Mouse (Mus musculus) bone marrow, adult 2 months (tissue): Measurements from ENCODE around the gene Hnrnpab. TPM values are rescaled to one million over a fixed set of nuclear protein-coding genes. Genes with fewer than 3 reads are reported as not detected.

ENCODE experiments used
- H3K27ac ChIP-seq: fragments of 200-500 bp; 2 replicates; pipeline ENCODE4 v1.5.1; 2012; ENCODE audit warnings: low read depth, mild to moderate bottlenecking, control low read depth, inconsistent platforms, low read length; ENCODE audit not compliant: control insufficient read depth, poor library complexity, insufficient read depth
- H3K4me1 ChIP-seq: fragments of 200-500 bp; 2 replicates; pipeline ENCODE4 v1.6.1; 2011; ENCODE audit warnings: low read length; ENCODE audit not compliant: control insufficient read depth, insufficient read depth
- H3K4me3 ChIP-seq: fragments of 200-500 bp; replicated peaks from 2 replicates; pipeline ENCODE3; 2011; ENCODE audit warnings: mild to moderate bottlenecking, low read depth, low read length, control low read depth; ENCODE audit not compliant: control insufficient read depth
- CTCF ChIP-seq: fragments of 200-500 bp; IDR thresholded peaks from 2 replicates; pipeline ENCODE4 v1.5.1; 2011; ENCODE audit warnings: low read length, control low read depth; ENCODE audit not compliant: control insufficient read depth, insufficient read depth
- POLR2A ChIP-seq: fragments of 200-500 bp; IDR thresholded peaks from 2 replicates; pipeline ENCODE4 v1.6.1; 2011; ENCODE audit warnings: low read depth, mild to moderate bottlenecking, control low read depth, low read length, borderline replicate concordance; ENCODE audit not compliant: control insufficient read depth
- WGBS: fragments of 180-500 bp; shearing (Covaris S2); methylation state at CpG from one replicate; pipeline ENCODE4 v1.1.7; 2018; 5-methylcytosine and 5-hydroxymethylcytosine counted together
- polyA plus RNA-seq: library from polyadenylated mRNA; stranded (reverse); fragments of >200 nt; gene quantifications from 2 replicates; pipeline ENCODE4 v1.2.4, GENCODE M21; 2011; ENCODE audit warnings: low replicate concordance; ENCODE audit not compliant: missing spikeins, insufficient read depth, insufficient read length

Hnrnpab gene
- polyA plus RNA-seq, 1 experiment = 188 TPM

DNA sequence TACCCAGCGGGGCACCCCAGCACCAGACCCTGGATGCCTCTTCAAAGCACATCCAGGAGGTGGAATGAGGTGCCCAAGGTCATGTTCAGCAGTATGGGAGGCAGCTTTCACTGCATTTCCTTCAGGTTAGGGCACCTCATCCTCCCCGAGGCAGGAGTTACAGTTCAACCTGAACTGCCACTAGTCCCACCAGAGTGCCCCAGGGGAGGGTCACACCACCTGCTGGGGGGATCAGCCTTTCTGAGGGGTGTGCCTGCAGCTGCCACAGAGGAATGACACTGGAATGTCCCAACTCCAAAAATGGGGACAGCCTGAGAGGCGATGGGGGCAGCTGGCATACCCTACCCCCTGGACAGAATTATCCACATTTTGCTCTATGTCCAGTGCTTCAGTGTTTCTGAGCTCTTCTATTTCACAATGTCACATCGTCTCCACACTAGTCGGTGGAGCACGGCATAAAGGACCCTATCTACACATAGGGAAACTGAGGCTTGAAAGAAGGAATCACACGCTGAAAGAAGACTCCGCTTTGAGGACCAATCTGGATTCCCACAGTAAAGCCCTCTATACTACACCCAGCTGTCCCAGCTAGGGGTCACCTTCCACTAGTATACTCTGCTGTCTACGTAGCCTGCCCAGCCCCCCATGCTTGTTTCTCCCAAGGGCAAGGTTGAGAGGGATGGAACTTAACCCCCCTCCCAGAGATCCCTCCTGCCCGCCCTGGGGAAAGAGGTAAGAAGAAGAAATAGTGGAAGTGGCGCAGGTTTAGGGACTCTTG lies 42.7 kb upstream of the Hnrnpab start:
- peaks cover 6% of the 10 kb centered on the region for H3K4me1 ChIP-seq
- H3K27ac ChIP-seq = no peak overlapping the region
- no peak overlapping the region for H3K4me3 ChIP-seq
- TF ChIP-seq POLR2A (no peak), CTCF (no peak)
- 46% methylated on average over 11 of the region's 11 CpGs for WGBS

DNA sequence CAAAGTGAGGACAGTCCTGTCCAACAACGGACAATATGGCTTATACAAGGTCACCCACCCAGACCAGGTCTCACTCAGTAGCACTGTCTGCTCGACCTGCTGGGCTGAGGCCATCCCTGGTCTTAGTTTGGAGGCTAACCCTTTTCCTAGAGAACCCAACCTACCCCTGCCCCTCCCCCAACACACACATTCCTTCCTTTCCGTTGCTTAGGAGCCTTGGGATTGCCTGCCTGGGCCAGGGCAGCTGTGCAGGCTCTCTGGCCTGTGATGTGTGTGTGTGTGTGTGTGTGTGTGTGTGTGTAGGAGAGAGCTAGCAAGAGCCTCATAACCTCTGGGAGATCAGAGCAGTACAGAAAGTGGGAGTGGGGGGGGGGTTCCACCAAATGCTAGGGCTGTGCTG lies 41.9 kb upstream of the Hnrnpab start:
- TF ChIP-seq CTCF = no peak
- TF ChIP-seq POLR2A = no peak
- Histone ChIP-seq H3K4me1 (peaks cover 7% of the 10 kb centered on the region), H3K27ac (no peak overlapping the region), H3K4me3 (no peak overlapping the region)
- WGBS = 71% methylated on average over 3 of the region's 3 CpGs

DNA sequence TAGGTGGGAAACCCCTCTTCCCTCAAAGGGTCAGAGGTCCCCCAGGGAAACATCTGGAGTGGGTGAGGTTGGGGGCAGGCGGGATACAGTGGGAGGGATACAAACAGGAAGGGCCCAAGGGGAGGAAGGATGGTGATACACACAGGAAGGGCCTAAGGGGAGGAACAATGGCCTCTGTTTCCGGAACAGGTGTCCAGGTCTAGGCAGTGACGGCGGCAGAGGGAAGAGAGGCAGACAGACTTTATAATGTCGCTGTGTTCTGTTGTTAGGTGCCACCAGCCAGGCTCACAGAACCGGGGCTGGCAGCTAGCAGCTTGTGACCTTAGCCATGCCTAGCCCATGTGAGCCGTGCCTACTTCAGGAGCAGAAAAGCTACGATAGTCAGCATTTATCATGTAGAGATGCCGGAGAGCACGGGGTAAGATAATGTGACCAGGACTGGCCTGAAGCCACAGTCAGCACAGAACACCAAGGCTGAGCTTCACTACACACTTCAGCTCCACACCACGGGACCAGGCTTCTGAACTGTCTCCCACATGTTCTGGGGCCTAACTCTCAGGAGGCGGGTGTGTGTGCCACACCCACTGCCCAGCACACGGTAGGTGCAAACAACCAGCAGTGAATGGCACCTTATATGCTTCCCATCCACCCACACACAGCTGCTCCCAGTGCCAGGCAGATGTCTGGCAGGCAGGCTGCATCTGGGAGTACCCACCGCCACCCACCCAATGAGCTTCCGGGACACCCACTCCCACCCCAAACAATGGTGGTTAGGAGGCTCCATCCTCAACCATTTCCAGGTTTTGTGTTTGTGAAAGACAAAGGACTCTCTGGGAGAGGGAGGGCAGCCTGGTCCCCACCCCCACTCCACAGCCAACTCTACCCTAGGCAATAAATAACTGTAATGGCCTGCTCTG lies 40.4 kb upstream of the Hnrnpab start:
- TF ChIP-seq CTCF = no peak
- no peak for TF ChIP-seq POLR2A
- Histone ChIP-seq H3K27ac (peak overlapping the region; percentile 57), H3K4me1 (peaks cover 7% of the 10 kb centered on the region), H3K4me3 (no peak overlapping the region)
- WGBS = 42% methylated on average over 15 of the region's 15 CpGs

DNA sequence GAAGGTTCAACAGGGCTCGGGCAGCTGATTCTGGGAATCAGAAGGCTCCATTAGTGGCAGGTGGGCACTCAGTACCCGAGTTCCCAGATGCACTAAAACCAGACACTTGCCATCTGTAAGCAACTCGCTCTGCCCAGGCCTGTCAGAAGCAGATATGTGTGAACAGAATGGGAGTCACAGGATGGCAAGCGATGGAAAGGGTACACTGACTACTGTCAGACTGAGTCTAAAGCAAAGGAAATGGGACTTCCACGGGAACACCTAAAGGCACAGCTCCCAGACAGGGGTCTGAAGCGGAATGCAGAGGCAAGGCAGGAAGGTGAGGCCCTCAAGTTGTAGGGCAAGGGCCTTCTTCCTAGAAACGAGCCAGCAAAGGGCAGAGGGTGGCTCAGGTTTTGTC lies 39.6 kb upstream of the Hnrnpab start:
- 71% methylated on average over 7 of the region's 7 CpGs for WGBS
- H3K4me3 ChIP-seq = no peak overlapping the region
- H3K4me1 ChIP-seq = peaks cover 7% of the 10 kb centered on the region
- H3K27ac ChIP-seq = peak overlapping the region; percentile 57
- no peak for TF ChIP-seq POLR2A
- TF ChIP-seq CTCF = no peak

DNA sequence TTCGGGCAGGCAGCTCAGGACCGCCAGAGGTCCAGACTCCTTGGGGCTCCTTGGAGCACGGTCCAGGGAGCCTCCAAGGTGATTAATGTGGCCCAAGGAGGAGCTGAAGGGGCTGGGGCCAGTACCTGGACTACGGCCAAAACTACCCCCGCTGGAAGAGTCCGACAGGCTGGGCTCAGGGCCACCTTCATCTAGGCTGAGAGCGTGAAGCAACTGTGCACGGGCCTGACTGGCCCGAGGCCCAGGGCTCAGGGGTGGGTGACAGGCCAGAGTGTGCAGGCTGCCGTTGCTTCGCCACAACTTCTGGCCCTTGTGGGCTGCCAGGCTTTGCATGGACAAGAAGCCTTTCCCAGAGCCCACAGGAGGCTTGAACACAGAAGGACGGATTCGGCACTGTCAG lies 38.6 kb upstream of the Hnrnpab start:
- WGBS = 78% methylated on average over 13 of the region's 13 CpGs
- H3K4me3 ChIP-seq = no peak overlapping the region
- H3K4me1 ChIP-seq = peaks cover 7% of the 10 kb centered on the region
- TF ChIP-seq CTCF (no peak), POLR2A (peak; percentile 5; the same call in 1 of the 2 replicates)
- no peak overlapping the region; the same call in 1 of the 2 replicates for H3K27ac ChIP-seq

DNA sequence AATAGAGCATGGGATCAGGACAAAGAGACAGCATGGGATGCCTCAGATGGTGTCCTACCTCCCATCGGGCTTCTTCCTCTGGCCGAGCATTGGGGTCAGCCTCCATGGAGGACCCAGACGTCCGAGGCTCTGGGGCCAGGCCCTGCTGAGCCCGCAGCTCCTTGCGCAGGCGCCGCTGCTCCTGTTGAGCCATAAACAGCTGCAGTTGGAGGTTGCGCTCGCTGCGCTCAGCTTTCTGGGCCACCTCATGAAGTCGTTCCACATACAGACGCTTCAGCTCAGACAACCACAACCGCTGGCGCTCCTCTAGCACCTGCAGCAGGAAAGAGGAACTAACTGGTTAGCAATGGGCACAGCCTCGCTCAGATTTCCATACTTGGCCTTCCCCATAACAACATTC lies 37.6 kb upstream of the Hnrnpab start:
- H3K4me1 ChIP-seq = peaks cover 7% of the 10 kb centered on the region
- peak overlapping the region; percentile 48 for H3K4me3 ChIP-seq
- peak overlapping the region; percentile 94 for H3K27ac ChIP-seq
- no peak for TF ChIP-seq CTCF
- 0 out of 2 replicates have a peak, but pooled peaks have one; percentile 11 for TF ChIP-seq POLR2A
- 2% methylated on average over 16 of the region's 16 CpGs for WGBS

DNA sequence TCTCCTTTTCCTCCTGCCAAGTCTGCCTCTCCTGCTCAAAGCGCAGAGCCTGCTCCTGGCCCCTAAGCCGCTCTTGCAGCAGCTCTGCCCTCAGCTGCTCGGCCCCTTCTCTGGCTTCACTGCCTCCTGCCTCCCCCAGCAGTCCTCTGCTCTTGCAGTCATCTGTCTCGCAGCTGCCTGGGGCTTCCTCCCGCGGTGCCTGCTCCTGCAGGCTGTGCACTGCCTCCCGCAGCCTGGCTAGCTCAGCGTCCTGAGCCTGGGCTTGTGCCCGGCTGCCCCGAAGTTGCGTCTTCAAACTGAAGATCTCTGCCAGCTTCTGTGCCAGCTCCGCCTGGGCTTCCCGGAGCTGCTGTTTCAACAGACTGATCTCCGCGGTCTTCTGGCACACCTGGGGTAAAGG lies 37.1 kb upstream of the Hnrnpab start:
- peaks cover 7% of the 10 kb centered on the region for H3K4me1 ChIP-seq
- peak overlapping the region; percentile 94 for H3K27ac ChIP-seq
- H3K4me3 ChIP-seq = peak overlapping the region; percentile 48
- TF ChIP-seq POLR2A (no peak), CTCF (no peak)
- 7% methylated on average over 15 of the region's 15 CpGs for WGBS

DNA sequence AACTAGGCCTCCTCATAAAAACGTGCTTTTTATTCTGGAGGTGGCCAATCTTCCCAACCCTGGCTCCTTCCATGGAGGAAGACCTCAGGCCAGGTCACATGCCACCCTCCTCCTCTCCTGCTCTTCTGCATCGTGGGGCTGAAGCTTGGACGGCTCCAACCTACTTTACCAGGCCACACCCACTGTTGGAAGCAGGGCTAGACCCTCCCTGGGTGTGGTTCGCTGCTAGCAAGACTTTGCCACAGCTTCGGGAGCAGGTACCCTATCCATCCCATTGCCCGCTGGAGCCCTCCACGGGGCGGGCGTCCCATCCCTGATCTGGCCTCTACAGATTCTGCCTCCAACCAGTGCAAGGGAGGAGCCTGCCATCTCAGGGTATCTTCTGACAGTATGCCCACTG lies 36.6 kb upstream of the Hnrnpab start:
- 68% methylated on average over 9 of the region's 9 CpGs for WGBS
- Histone ChIP-seq H3K27ac (peak overlapping the region; percentile 94), H3K4me1 (peaks cover 7% of the 10 kb centered on the region), H3K4me3 (no peak overlapping the region)
- TF ChIP-seq POLR2A = no peak
- TF ChIP-seq CTCF = no peak
